Mouse (Mus musculus) c-Kit-negative CD71-positive TER-119-positive erythroid progenitor cells, embryonic 14.5 days (primary cell): ENCODE measurements around the gene Glud1.

ENCODE experiments used
- DNase-seq: peaks from one replicate; pipeline ENCODE4 v3.0.0-alpha.2; 2013; ENCODE audit warnings: low read depth, low spot score

Glud1 gene

GRCm38 (mm10) chr14:34310234-34310965 lies at the start of gene Glud1, which contains the start of gene Shld2:
Glud1 (plus strand) TSS chr14:34310727.
Shld2 (minus strand) TSS chr14:34310493.
- peak; percentile 78 for DNase-seq

GRCm38 (mm10) chr14:34268046-34268445 lies 42.5 kb upstream of the Glud1 start:
- DNase-seq: no peak

- DNase-seq: no peak
Measured at GRCm38 (mm10) chr14:34273280-34273679, 37.2 kb upstream of the Glud1 start.

GRCm38 (mm10) chr14:34274141-34274540 lies 36.4 kb upstream of the Glud1 start:
- no peak for DNase-seq

DNA sequence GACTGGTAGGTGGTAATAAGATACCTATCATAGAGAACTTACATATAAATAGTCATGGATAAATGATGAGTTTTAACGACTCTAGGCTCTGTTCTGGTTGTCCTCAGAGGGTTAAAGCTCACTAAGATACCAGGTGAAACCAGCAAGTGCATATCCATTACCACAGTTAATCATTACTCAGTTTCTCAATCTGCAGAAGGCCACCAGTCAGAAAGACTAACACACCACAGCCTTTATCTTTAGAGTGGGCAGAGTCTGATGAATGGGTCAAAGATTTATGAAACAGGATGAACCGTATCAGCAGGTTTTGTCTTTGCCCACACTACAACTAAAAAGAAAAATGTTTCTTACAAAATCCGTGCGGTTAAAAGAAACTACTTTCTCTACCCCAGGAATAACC lies 35.3 kb upstream of the Glud1 start:
- DNase-seq: no peak

DNA sequence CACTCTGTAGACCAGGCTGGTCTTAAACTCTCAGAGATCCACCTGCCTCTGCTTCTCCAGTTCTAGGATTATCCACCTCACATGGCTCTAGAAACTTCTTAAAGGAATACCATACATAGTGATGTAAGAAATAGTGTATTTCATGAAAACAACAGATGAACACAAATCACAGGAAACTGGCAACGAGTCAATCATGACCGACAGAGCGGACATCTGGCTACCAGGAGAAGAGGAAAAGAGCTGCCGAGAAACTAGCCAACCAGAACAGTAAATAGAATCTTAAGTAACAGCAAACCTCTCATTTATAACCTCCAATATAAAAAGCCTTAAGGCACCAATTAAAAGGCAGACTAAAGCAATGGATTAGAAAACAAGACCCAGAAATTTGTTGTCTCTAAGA lies 30.8 kb upstream of the Glud1 start:
- no peak for DNase-seq

GRCm38 (mm10) chr14:34280798-34281197 lies 29.7 kb upstream of the Glud1 start:
- DNase-seq: no peak

DNA sequence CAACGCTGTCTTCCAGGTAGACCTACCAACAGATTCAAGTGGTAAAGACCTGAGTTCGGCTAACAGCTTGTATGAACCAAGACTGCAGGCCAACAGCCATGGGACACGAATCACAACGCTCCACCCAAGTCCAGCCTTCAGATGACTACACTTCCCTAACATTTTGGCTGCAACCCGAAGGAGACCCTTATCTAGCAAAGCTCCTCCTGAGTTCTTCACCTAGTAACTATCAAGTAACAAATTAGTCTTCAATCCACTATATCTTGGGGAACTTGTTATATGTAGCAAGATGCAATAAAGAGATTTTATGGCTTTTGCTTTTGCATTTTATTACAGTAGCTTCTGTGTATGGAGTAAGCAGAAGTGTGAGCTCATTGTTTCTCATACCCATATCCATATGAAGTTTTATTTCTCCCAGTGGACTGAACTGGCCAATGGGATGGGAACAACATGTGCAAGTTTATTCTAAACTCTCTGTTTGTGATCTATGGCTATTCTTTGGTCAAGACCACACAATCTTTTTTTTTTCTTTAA lies 28.7 kb upstream of the Glud1 start:
- DNase-seq: no peak

DNA sequence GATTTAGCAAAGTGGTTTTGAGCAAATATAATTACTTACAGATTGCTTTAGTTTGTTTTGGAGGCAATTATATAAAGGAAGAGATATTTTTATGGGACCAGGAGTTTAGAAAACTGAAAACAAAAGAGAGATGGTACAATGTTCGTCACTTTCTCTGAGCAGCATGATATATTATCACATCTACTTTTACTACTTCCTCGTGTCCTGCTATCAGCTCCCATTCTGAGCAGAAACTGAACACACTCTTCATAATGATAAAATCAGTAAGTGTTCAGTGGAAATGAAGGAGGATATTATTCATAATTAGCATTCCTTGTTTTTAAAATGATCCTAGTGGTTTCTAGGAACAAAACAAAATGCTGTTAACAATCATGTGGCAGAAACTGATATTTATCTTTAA lies 22.1 kb upstream of the Glud1 start:
- DNase-seq: no peak

DNA sequence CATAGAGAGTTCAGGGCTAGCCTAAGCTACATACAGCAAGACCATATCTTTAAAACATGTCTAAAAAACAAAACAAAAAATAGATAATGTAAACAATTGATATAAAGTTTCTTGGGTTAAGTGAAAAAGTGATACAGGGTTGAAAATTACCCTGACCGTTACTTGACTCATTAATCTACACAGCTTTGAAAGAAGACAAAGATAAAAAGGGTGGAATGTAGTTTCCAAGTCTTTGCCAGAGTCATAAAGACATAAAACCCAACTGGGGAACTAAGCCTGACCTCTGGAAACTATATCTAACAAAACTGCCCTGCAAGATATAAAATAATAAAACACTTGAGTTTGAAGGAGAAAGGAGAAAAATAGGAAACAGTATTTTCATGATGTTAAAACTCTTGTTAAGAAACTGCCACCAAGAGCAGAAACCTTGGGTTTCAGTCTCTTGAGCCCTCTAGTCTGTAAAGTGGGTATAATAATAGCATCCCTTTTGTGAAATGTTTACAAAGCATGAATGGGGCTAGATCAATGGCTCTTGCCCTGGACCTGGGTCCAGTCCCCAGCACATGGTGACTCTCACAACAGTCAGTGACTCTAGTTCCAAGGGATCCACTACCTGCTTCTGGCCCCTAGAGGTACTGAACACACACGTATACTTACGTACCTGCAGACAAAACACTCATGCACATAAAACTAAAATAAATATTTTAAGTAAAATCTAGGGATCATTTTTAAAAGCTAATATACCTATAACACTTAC lies 21.1 kb upstream of the Glud1 start:
- DNase-seq: no peak

DNA sequence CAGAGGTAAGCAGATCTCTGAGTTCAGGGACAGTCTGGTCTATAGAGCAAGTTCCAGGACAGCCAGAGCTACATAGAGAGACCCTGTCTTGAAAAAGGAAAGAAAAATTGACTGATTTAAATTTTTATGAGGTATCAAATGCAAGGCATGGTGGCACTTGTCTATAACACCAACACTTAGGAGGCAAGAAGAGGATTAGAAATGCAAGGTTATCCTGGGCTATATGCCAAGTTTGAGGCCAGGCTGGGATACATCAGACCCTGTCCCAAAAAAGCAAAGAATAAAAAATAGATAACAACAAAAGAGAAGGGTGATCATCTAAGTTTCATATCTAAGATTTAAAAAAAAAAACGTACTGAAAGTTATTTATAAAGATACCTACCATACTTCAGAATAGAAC lies 20.3 kb upstream of the Glud1 start:
- no peak for DNase-seq

DNA sequence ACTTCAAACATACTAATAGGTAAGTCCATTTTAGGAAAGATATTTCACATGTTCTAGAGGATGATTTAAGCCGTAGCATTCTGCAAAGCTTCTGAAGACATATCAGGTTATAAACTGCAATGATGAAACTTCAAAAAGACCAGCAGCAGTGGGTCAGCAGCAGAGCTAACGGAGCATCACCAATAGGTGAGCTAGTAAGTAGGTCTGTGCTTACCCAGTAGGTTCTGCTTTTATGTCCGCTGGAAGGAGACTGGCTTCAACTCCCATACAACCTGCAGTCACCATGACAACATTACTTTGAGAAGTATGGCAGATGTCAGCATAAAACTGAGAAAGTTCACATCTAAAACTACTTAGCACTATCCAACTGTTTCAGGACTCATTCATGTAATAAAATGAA lies 16.9 kb upstream of the Glud1 start:
- no peak for DNase-seq

DNA sequence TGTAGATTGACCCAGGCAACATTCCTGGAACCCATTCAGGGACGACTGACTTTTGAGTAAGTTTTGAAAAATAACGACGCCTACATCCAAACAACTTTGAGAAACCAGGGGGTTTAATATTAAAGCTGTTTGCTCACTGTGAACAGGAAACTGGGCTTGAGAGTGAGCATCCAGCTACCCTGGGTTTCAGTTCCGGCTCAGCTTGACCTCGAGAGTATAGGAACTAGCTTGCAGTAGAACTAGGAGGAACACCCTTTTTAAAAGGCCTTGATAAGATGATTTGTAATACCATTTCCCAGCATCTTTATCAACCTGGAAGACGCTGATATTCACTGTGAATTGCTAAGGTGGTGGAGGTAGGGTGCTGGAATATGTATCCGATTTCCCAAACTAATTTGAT lies 14.2 kb upstream of the Glud1 start:
- DNase-seq: no peak

- DNase-seq: no peak
Measured at GRCm38 (mm10) chr14:34297038-34297437, 13.5 kb upstream of the Glud1 start.

- DNase-seq: no peak
Measured at GRCm38 (mm10) chr14:34297634-34298033, 12.9 kb upstream of the Glud1 start.

- DNase-seq: no peak
Measured at GRCm38 (mm10) chr14:34298871-34299700, 11.4 kb upstream of the Glud1 start.

DNA sequence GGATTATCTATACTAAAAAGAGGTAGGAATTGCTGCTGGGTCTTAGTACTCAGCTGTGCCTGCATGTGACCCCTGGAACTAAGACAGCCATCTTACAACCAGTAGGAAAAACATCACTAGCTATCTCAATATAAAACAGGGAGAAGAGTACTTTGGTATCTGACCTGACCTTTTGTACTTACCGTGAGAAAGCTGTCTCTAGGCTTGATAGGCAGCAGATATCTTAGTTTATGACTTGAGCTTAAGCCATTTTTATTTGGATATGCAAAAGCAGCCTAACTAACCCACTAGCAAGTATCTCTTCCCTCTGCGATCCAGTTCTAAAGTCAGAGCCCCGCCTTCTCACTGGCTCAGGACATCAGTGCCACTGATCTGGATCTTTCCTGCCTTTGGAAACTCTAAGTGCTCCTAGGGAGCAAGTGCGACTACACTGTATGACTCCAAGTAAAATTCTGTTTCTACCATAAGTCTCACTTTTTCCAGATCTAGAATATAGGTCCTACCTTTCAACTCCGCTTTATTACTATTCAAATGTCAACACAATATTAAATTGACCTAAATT lies 7.8 kb upstream of the Glud1 start:
- DNase-seq: no peak

GRCm38 (mm10) chr14:34303265-34303680 lies 7.3 kb upstream of the Glud1 start:
- no peak for DNase-seq

- DNase-seq: no peak
Measured at GRCm38 (mm10) chr14:34309266-34309665, 1.3 kb upstream of the Glud1 start.

GRCm38 (mm10) chr14:34309907-34310233 lies 657 bp upstream of the Glud1 start:
- no peak for DNase-seq

DNA sequence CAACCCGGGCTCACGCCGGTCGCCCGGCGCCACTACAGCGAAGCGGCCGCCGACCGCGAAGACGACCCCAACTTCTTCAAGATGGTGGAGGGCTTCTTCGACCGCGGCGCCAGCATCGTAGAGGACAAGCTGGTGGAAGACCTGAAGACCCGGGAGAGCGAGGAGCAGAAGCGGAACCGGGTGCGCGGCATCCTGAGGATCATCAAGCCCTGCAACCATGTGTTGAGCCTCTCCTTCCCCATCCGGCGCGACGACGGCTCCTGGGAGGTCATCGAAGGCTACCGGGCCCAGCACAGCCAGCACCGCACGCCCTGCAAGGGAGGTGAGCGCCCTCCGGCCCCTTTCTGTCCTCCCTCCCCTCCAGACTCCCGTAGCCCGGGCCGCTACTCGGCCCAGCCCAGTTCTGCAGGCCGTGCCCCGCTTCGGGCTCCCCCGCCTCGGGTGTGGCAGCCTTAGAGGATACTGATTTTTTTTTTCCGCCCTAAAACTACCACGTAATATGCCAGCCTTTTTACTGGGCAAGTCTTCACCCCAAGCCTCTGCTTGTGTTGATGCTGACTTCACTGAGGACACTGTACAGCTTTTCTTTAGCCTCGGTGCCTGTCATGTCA lies 599 bp downstream of the Glud1 start:
- DNase-seq: peak; percentile 11
